Mouse (Mus musculus): ENCODE data around the gene Krtap19-2. TPM values are rescaled to one million over a fixed set of nuclear protein-coding genes. Genes with fewer than 3 reads are reported as not detected.

Krtap19-2 gene
- total RNA-seq (2022), result not detected

GRCm38 (mm10) chr16:88874169-88874568, at the start of gene Krtap19-2:
Krtap19-2 (minus strand) TSS chr16:88874269.
- DNase-seq, result no peak

- DNase-seq, result no peak
Measured at GRCm38 (mm10) chr16:88896357-88896756, 22.3 kb upstream of the Krtap19-2 start, which contains the start of gene Krtap19-5. Krtap19-5 (minus strand) TSS chr16:88896457.

GRCm38 (mm10) chr16:88886870-88887269, 12.8 kb upstream of the Krtap19-2 start:
- DNase-seq, result no peak

GRCm38 (mm10) chr16:88884989-88885388, 10.9 kb upstream of the Krtap19-2 start, which contains the start of gene Krtap19-4:
Krtap19-4 (minus strand) TSS chr16:88885089.
- no peak for DNase-seq

GRCm38 (mm10) chr16:88877938-88878337, 3.9 kb upstream of the Krtap19-2 start, which contains the start of gene Krtap19-3:
Krtap19-3 (minus strand) TSS chr16:88878038.
- DNase-seq, result no peak

- no peak for DNase-seq
Measured at GRCm38 (mm10) chr16:88869311-88869710, 4.8 kb downstream of the Krtap19-2 start, which contains the start of gene Krtap19-1. Krtap19-1 (minus strand) TSS chr16:88869411.

- no peak for DNase-seq
Measured at GRCm38 (mm10) chr16:88864887-88865407, 9.1 kb downstream of the Krtap19-2 start.

GRCm38 (mm10) chr16:88851450-88851849, 22.6 kb downstream of the Krtap19-2 start:
- no peak for DNase-seq

GRCm38 (mm10) chr16:88848558-88848957, 25.5 kb downstream of the Krtap19-2 start:
- DNase-seq, result no peak

- DNase-seq, result no peak
Measured at GRCm38 (mm10) chr16:88847363-88847762, 26.7 kb downstream of the Krtap19-2 start.

GRCm38 (mm10) chr16:88826978-88827377, 47.1 kb downstream of the Krtap19-2 start:
- DNase-seq, result no peak

GRCm38 (mm10) chr16:88826095-88826652, 47.9 kb downstream of the Krtap19-2 start, which contains the start of gene Krtap14:
Krtap14 (minus strand) TSS chr16:88826145.
- no peak for DNase-seq

- no peak for DNase-seq
Measured at GRCm38 (mm10) chr16:88823736-88824135, 50.3 kb downstream of the Krtap19-2 start.

Other genes starting within 250 kb of the Krtap19-2 start
- not detected for gene 2310079G19Rik, start 246.6 kb downstream of the Krtap19-2 start, total RNA-seq (2022)
- not detected for gene Krtap26-1, start 226.5 kb downstream of the Krtap19-2 start, total RNA-seq (2022)
- gene Krtap27-1, start 202.6 kb downstream of the Krtap19-2 start, total RNA-seq (2022), result not detected
- not detected for gene 2310061N02Rik, start 166.3 kb downstream of the Krtap19-2 start, total RNA-seq (2022)
- not detected for gene Krtap13-1, start 145.4 kb downstream of the Krtap19-2 start, total RNA-seq (2022)
- gene Krtap13, start 122.6 kb downstream of the Krtap19-2 start, total RNA-seq (2022), result not detected
- gene 2310034C09Rik, start 115.4 kb downstream of the Krtap19-2 start, total RNA-seq (2022), result not detected
- gene 2310057N15Rik, start 100.1 kb downstream of the Krtap19-2 start, total RNA-seq (2022), result not detected
- not detected for gene Gm5965, start 96.4 kb downstream of the Krtap19-2 start, total RNA-seq (2022)
- not detected for gene Gm20741, start 62.0 kb downstream of the Krtap19-2 start, total RNA-seq (2022)
- gene Krtap15, start 54.1 kb downstream of the Krtap19-2 start, total RNA-seq (2022), result not detected
- not detected for gene Krtap14, start 48.1 kb downstream of the Krtap19-2 start, total RNA-seq (2022)
- gene Krtap19-1, start 4.9 kb downstream of the Krtap19-2 start, total RNA-seq (2022), result not detected
- not detected for gene Krtap19-3, start 3.8 kb upstream of the Krtap19-2 start, total RNA-seq (2022)
- gene Krtap19-4, start 10.8 kb upstream of the Krtap19-2 start, total RNA-seq (2022), result not detected
- gene Krtap19-5, start 22.2 kb upstream of the Krtap19-2 start, total RNA-seq (2022), result not detected
- gene Krtap19-9b, start 58.0 kb upstream of the Krtap19-2 start, total RNA-seq (2022), result not detected
- gene Krtap16-3, start 88.6 kb upstream of the Krtap19-2 start, total RNA-seq (2022), result not detected
- gene Krtap22-2, start 136.5 kb upstream of the Krtap19-2 start, total RNA-seq (2022), result not detected
- not detected for gene Gm10229, start 141.0 kb upstream of the Krtap19-2 start, total RNA-seq (2022)
- gene Krtap6-1, start 157.4 kb upstream of the Krtap19-2 start, total RNA-seq (2022), result not detected
- not detected for gene Gm10228, start 167.2 kb upstream of the Krtap19-2 start, total RNA-seq (2022)
- gene Krtap6-5, start 173.6 kb upstream of the Krtap19-2 start, total RNA-seq (2022), result not detected
- not detected for gene 1110025L11Rik, start 189.7 kb upstream of the Krtap19-2 start, total RNA-seq (2022)
- gene Krtap6-3, start 209.7 kb upstream of the Krtap19-2 start, total RNA-seq (2022), result not detected

Data from adrenal gland, adult 8-10 months (tissue).